Mouse (Mus musculus) ovary, postnatal 36 days (tissue): ENCODE measurements around the gene St6gal1.
A peak's percentile ranks its signal among the peaks of the same experiment; 100 is the strongest.

Source experiments
- DNase-seq: peaks from one replicate; pipeline ENCODE4 v3.0.0; 2022; ENCODE audit warnings: low spot score, mixed read lengths

The St6gal1 gene

GRCm38 (mm10) chr16:23223166-23223870, 1.2 kb upstream of the St6gal1 start:
- no peak for DNase-seq

GRCm38 (mm10) chr16:23223871-23224469, 570 bp upstream of the St6gal1 start:
- DNase-seq = no peak

- peak; percentile 64 for DNase-seq
Measured at GRCm38 (mm10) chr16:23225069-23225721, 655 bp downstream of the St6gal1 start.

- peak; percentile 57 for DNase-seq
Measured at GRCm38 (mm10) chr16:23225821-23226600, 1.5 kb downstream of the St6gal1 start.

- peak; percentile 39 for DNase-seq
Measured at GRCm38 (mm10) chr16:23226601-23227351, 2.2 kb downstream of the St6gal1 start.

GRCm38 (mm10) chr16:23227851-23228250, 3.3 kb downstream of the St6gal1 start:
- no peak for DNase-seq

- DNase-seq = no peak
Measured at GRCm38 (mm10) chr16:23228486-23228885, 3.9 kb downstream of the St6gal1 start.

- DNase-seq = no peak
Measured at GRCm38 (mm10) chr16:23229945-23230344, 5.4 kb downstream of the St6gal1 start.

- DNase-seq = no peak
Measured at GRCm38 (mm10) chr16:23231168-23231567, 6.6 kb downstream of the St6gal1 start.

GRCm38 (mm10) chr16:23232691-23233090, 8.2 kb downstream of the St6gal1 start:
- DNase-seq = peak; percentile 64

GRCm38 (mm10) chr16:23233496-23233895, 9.0 kb downstream of the St6gal1 start:
- peak; percentile 45 for DNase-seq

- DNase-seq = no peak
Measured at GRCm38 (mm10) chr16:23234557-23234956, 10.0 kb downstream of the St6gal1 start.

GRCm38 (mm10) chr16:23235173-23235694, 10.7 kb downstream of the St6gal1 start:
- DNase-seq = no peak

- peak; percentile 42 for DNase-seq
Measured at GRCm38 (mm10) chr16:23239583-23239982, 15.0 kb downstream of the St6gal1 start.

- DNase-seq = peak; percentile 87
Measured at GRCm38 (mm10) chr16:23240049-23240949, 15.8 kb downstream of the St6gal1 start.

- no peak for DNase-seq
Measured at GRCm38 (mm10) chr16:23240950-23241259, 16.4 kb downstream of the St6gal1 start.

- DNase-seq = no peak
Measured at GRCm38 (mm10) chr16:23243726-23244425, 19.3 kb downstream of the St6gal1 start.

- no peak for DNase-seq
Measured at GRCm38 (mm10) chr16:23244486-23244885, 19.9 kb downstream of the St6gal1 start.

- no peak for DNase-seq
Measured at GRCm38 (mm10) chr16:23249285-23249684, 24.7 kb downstream of the St6gal1 start.

GRCm38 (mm10) chr16:23249762-23250161, 25.2 kb downstream of the St6gal1 start:
- no peak for DNase-seq
